Mouse (Mus musculus): Measurements from ENCODE around the gene E130114P18Rik. TPM values are rescaled to one million over a fixed set of nuclear protein-coding genes. Genes with fewer than 3 reads are reported as not detected.

The E130114P18Rik gene
- polyA plus RNA-seq, 1 experiment from 2014 or later: 71.1 TPM

DNA sequence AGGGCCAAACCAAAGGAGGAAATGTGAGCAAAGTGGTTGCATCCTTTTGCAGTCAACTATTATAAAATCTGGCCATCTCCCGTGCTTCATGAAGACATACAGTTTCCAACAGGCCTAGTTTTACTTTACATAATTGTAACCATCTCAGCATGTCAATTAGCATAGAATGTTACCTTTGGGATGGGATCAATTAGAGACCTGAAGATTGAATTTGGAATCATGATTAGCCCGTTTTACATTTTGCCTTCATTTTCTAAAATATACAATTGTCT, 129.5 kb downstream of the E130114P18Rik start:
- H3K36me3 ChIP-seq (ENCODE audit: poor library complexity, severe bottlenecking): no peaks in the 10 kb centered on the region
- no peaks in the 10 kb centered on the region for H3K9me3 ChIP-seq (replicated peaks)
- H3K27ac ChIP-seq: peak overlapping the region; percentile 94
- no peaks in the 10 kb centered on the region for H3K27me3 ChIP-seq
- no peak overlapping the region for H3K4me3 ChIP-seq
- WGBS: 35% methylated on average over 2 of the region's 2 CpGs
- no peak overlapping the region for H3K9ac ChIP-seq
- no peak for ATAC-seq
- 0 out of 2 replicates have a peak overlapping the region, but pooled peaks have one; percentile 16 for H3K4me2 ChIP-seq
- H3K4me1 ChIP-seq: peaks cover 44% of the 10 kb centered on the region

DNA sequence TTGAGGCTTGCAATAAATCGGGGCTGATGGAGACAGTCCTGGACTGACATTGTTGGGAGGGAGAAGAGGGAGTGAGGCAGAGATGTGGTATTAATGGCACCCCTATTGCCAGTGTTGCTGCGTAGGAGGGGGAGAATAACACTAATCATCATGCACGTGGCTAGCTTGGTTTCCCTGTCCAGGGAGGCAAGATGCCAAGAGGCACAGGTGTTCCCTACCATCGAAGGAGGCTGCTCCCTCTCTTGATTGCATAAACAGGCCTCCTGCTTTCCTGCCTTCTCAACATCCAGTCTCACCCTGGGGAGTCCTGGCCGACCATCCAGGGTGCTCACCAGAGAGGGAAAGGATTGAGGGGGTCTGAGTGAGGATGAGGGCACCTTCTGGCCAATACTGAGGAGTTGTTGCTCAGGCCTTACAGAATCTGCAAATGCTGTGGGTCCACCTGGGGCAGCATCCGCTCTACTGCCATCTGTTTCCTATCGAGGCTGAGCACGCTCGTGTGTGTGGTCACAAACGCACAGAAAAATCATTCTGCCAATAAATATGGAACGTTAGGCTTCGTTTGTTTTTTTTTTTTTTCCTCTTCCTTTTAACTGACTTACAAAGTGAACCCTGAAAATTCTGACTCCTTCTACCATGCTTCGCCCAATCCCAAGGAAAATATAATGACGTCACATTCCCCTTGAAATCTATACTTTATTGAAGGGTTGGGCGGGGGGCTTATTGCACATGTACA, 130.0 kb downstream of the E130114P18Rik start:
- Histone ChIP-seq H3K4me3 (no peak overlapping the region), H3K27ac (peak overlapping the region; percentile 94), H3K27me3 (no peaks in the 10 kb centered on the region), H3K9me3 (replicated peaks) (no peaks in the 10 kb centered on the region), H3K4me2 (0 out of 2 replicates have a peak overlapping the region, but pooled peaks have one; percentile 16), H3K9ac (no peak overlapping the region), H3K36me3 (ENCODE audit: poor library complexity, severe bottlenecking) (no peaks in the 10 kb centered on the region), H3K4me1 (peaks cover 44% of the 10 kb centered on the region)
- WGBS: 49% methylated on average over 15 of the region's 15 CpGs
- peak; percentile 57 for ATAC-seq

GRCm38 (mm10) chr4:97647236-97647635, 130.6 kb downstream of the E130114P18Rik start:
- Histone ChIP-seq H3K4me3 (no peak overlapping the region), H3K27ac (peak overlapping the region; percentile 94), H3K27me3 (no peaks in the 10 kb centered on the region), H3K4me1 (peaks cover 44% of the 10 kb centered on the region), H3K4me2 (no peak overlapping the region), H3K9ac (no peak overlapping the region), H3K9me3 (replicated peaks) (no peaks in the 10 kb centered on the region), H3K36me3 (ENCODE audit: poor library complexity, severe bottlenecking) (no peaks in the 10 kb centered on the region)
- 75% methylated on average over 4 of the region's 4 CpGs for WGBS
- ATAC-seq: no peak

DNA sequence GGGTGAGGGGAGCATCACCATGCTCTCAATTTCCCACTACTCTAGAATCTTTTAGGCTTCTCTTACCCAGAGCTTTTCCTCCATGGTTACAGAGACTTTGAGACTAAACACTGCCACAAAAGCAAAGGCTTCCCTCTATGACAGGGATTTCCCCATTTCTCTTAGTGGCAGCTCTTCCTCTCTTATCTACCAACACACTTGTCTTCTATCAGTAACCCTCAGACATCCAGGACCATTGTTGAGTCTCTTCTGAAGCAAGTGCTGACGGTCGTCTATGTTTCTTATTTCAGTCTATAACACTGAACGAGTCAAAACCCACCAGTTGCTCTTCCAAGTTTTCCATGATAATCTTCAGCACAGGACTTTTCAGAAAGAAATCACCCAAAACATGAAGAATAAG, 137.5 kb downstream of the E130114P18Rik start:
- peaks cover 25% of the 10 kb centered on the region for H3K4me1 ChIP-seq
- H3K4me3 ChIP-seq: no peak overlapping the region
- WGBS: 86% methylated on average over 3 of the region's 3 CpGs
- ATAC-seq: no peak
- H3K36me3 ChIP-seq (ENCODE audit: poor library complexity, severe bottlenecking): 0 out of 2 replicates have a peak, but pooled peaks cover 4% of the 10 kb centered on the region
- no peak overlapping the region for H3K27ac ChIP-seq
- H3K27me3 ChIP-seq: no peaks in the 10 kb centered on the region
- no peak overlapping the region for H3K4me2 ChIP-seq
- H3K9me3 ChIP-seq (replicated peaks): no peaks in the 10 kb centered on the region
- H3K9ac ChIP-seq: no peak overlapping the region

GRCm38 (mm10) chr4:97636569-97636968, 141.3 kb downstream of the E130114P18Rik start:
- ATAC-seq: 0 out of 2 replicates have a peak, but pooled peaks have one; percentile 19
- Histone ChIP-seq H3K9ac (no peak overlapping the region), H3K4me2 (no peak overlapping the region), H3K27ac (peak overlapping the region; percentile 68), H3K4me3 (no peak overlapping the region), H3K4me1 (peaks cover 33% of the 10 kb centered on the region), H3K27me3 (no peaks in the 10 kb centered on the region), H3K36me3 (ENCODE audit: poor library complexity, severe bottlenecking) (0 out of 2 replicates have a peak, but pooled peaks cover 4% of the 10 kb centered on the region), H3K9me3 (replicated peaks) (no peaks in the 10 kb centered on the region)
- 100% methylated on average over 1 of the region's 1 CpGs for WGBS

- no peak overlapping the region for H3K9ac ChIP-seq
- peak overlapping the region; percentile 68 for H3K27ac ChIP-seq
- no peaks in the 10 kb centered on the region for H3K27me3 ChIP-seq
- 35% methylated on average over 1 of the region's 1 CpGs for WGBS
- H3K9me3 ChIP-seq (replicated peaks): no peaks in the 10 kb centered on the region
- H3K4me3 ChIP-seq: no peak overlapping the region
- H3K4me1 ChIP-seq: peaks cover 33% of the 10 kb centered on the region
- peak; percentile 61 for ATAC-seq
- 0 out of 2 replicates have a peak, but pooled peaks cover 2% of the 10 kb centered on the region for H3K36me3 ChIP-seq (ENCODE audit: poor library complexity, severe bottlenecking)
- no peak overlapping the region for H3K4me2 ChIP-seq
These were observed 142.1 kb downstream of the E130114P18Rik start for GRCm38 (mm10) chr4:97635757-97636292.

DNA sequence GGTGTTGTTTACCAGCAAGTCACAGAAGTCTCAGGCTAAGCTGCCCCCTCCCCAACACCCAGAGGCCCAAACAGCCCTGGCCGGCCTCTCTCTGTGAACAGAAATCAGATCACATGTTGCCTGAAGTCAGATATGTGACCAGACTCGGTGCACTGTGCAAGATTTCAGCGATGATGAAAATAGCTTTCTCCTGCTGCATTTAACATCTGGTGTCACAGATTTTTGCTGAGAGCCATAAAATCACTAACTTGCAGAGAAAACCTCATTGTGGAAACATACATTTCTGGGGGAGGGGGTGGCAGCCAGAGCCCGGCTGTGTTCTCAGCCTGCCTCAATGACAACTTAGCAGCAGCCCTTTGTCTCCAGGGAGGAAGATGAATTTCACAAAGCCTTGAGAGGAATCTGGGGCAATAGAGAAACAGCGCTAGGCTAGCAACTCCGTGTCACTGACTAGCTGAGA, 142.6 kb downstream of the E130114P18Rik start:
- H3K4me2 ChIP-seq: no peak overlapping the region
- no peaks in the 10 kb centered on the region for H3K36me3 ChIP-seq (ENCODE audit: poor library complexity, severe bottlenecking)
- no peaks in the 10 kb centered on the region for H3K9me3 ChIP-seq (replicated peaks)
- peak overlapping the region; percentile 74 for H3K27ac ChIP-seq
- H3K4me1 ChIP-seq: peaks cover 33% of the 10 kb centered on the region
- H3K9ac ChIP-seq: no peak overlapping the region
- WGBS: 26% methylated on average over 6 of the region's 6 CpGs
- peak; percentile 66 for ATAC-seq
- no peaks in the 10 kb centered on the region for H3K27me3 ChIP-seq
- H3K4me3 ChIP-seq: no peak overlapping the region

DNA sequence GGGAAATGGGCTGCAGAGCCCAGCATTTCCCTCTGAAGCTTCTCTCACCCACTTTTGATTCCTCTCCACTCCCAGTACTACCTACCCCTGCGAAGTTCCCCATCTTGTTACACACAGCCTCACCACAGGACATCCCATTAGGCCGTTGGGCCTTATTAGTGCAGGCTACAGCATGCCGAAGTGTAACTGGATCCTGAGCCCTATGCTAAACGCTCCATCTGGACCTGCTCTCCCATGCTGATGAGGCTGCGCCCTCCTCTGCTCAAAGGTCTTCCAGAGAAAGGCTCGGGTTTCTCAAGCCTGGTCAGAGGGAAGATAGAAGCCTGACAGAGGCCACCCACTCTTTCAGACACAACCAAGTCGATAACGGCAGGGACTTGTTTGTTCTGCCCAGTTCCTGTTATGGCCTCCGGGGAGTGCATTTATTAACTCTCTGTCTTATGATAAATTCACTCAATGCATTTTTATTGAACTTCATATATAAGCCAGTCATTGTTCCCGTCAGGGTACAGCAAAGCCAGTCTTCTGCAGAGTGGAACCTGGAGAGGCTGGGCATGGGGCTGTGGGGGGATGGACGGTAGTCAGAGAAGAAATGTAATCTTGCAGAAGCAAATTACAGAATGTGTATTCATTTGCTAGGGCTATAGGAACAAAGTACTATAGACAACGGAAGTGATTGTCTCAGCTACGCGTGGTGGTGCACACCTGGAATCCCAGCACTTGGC, 148.8 kb downstream of the E130114P18Rik start:
- H3K27ac ChIP-seq: peak overlapping the region; percentile 20; the same call in 1 of the 2 replicates
- no peak overlapping the region for H3K4me2 ChIP-seq
- H3K9ac ChIP-seq: peak overlapping the region; percentile 3; the same call in 1 of the 2 replicates
- ATAC-seq: peak; percentile 82
- no peaks in the 10 kb centered on the region for H3K36me3 ChIP-seq (ENCODE audit: poor library complexity, severe bottlenecking)
- H3K9me3 ChIP-seq (replicated peaks): no peaks in the 10 kb centered on the region
- no peak overlapping the region for H3K4me3 ChIP-seq
- H3K27me3 ChIP-seq: no peaks in the 10 kb centered on the region
- peaks cover 34% of the 10 kb centered on the region for H3K4me1 ChIP-seq
- WGBS: 32% methylated on average over 14 of the region's 14 CpGs

DNA sequence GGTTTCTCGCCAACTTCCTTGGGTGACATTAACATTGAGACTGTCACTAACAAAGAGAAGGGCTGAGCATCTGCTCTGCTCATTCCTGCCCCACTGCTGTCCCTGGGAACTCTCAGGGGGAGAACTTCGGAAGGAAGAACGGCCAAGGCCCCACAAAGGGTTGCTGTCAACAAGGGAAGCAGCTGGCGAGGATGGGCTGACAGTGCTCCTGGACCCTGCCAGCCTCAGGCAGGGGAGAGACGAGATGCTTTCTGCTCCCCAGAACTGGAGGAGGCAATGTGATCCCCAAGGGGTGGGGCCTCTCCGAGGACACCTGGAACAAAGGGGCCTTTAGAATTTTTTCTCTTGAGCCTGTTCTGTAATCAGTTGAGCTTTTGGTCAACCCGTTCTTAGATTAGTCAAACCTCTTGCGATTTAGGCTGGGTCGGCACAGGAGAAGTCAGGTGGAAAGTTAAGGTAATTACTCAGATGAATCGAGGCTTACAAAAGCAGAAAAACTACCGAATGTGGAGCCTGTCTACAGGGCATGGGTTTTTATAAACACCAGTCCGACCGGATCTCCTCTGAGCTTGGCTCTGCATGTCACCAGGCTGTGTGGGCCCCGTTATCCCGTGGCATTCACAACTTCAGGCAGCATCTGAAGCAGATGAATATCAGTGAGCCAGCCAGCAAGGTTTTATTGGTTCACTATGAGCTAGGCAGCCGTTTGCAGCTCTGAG, 151.7 kb downstream of the E130114P18Rik start:
- no peak for ATAC-seq

DNA sequence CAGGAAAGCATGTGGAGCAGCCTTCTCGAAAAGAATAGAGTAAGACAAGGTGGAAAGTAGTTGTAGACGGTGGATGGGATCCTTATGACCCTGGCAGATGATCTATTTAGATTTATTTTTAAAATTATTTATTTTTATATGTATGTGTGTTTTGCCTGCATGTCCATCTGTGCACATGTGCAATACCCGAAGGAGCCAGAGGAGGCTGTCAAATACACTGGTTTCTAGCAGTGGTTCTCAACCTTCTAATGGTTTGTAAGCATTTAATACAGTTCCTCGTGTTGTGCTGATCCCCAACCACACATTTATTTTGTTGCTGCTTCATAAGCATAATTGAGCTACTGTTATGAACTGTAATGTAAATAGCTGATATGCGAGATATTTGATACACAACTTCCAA, 154.7 kb downstream of the E130114P18Rik start:
- peaks cover 29% of the 10 kb centered on the region for H3K4me1 ChIP-seq
- 83% methylated on average over 5 of the region's 5 CpGs for WGBS
- no peak overlapping the region for H3K4me2 ChIP-seq
- H3K9me3 ChIP-seq (replicated peaks): no peaks in the 10 kb centered on the region
- no peak for ATAC-seq
- no peak overlapping the region for H3K4me3 ChIP-seq
- H3K9ac ChIP-seq: no peak overlapping the region
- H3K27ac ChIP-seq: no peak overlapping the region
- no peaks in the 10 kb centered on the region for H3K36me3 ChIP-seq (ENCODE audit: poor library complexity, severe bottlenecking)
- no peaks in the 10 kb centered on the region for H3K27me3 ChIP-seq

More for the DNA sequence above, 151.7 kb downstream of the E130114P18Rik start:
- no peaks in the 10 kb centered on the region for H3K9me3 ChIP-seq (replicated peaks)
- WGBS: 16% methylated on average over 16 of the region's 16 CpGs
- H3K27ac ChIP-seq: peak overlapping the region; percentile 55
- H3K27me3 ChIP-seq: no peaks in the 10 kb centered on the region
- peaks cover 34% of the 10 kb centered on the region for H3K4me1 ChIP-seq
- H3K4me3 ChIP-seq: no peak overlapping the region
- H3K4me2 ChIP-seq: peak overlapping the region; percentile 24; the same call in 1 of the 2 replicates
- H3K9ac ChIP-seq: 0 out of 2 replicates have a peak overlapping the region, but pooled peaks have one; percentile 39
- H3K36me3 ChIP-seq (ENCODE audit: poor library complexity, severe bottlenecking): no peaks in the 10 kb centered on the region

- H3K27me3 ChIP-seq: no peaks in the 10 kb centered on the region
- no peak overlapping the region for H3K4me2 ChIP-seq
- no peak for ATAC-seq
- no peak overlapping the region for H3K4me3 ChIP-seq
- no peak overlapping the region for H3K27ac ChIP-seq
- no peaks in the 10 kb centered on the region for H3K9me3 ChIP-seq (replicated peaks)
- WGBS: 71% methylated on average over 4 of the region's 4 CpGs
- no peaks in the 10 kb centered on the region for H3K36me3 ChIP-seq (ENCODE audit: poor library complexity, severe bottlenecking)
- peaks cover 31% of the 10 kb centered on the region for H3K4me1 ChIP-seq
- H3K9ac ChIP-seq: no peak overlapping the region
These were observed 156.1 kb downstream of the E130114P18Rik start for GRCm38 (mm10) chr4:97621731-97622130.
